ENCODE assay signal across 9 mouse cellular contexts in genomic region chr6:66964222-66964621, GRCm38 (mm10).
A peak's percentile ranks its signal among the peaks of the same experiment; 100 is the strongest.
DNase-seq lines count a peak whose midpoint lies in the region; ATAC-seq and TF ChIP-seq lines count a peak whose summit lies in the region.
"Had no signal": no experiment of that assay in that cellular context is flagged by ENCODE, and none has a peak within 500 bp of the region (broad histone marks: within the 10 kb centered on the region; RNA-seq: fewer than 3 reads in every experiment).

No protein-coding gene starts in this region.

- H3K4me3 ChIP-seq in forebrain, embryonic 12.5 days (replicated peaks), result no peak overlapping the region
- H3K4me3 ChIP-seq in liver, postnatal 0 days (ENCODE audit: low read depth, low read length), result no peak overlapping the region
- H3K4me3 ChIP-seq: limb, embryonic 15.5 days had no signal

- ATAC-seq in forebrain, embryonic 12.5 days (ENCODE audit: low FRiP score), result peak; percentile 90
- peak; percentile 78 for ATAC-seq in liver, postnatal 0 days
- no peak for ATAC-seq in activated CD4-positive, CD25-positive, alpha-beta regulatory T cell, adult 4 months

- peak; percentile 11 for DNase-seq in ovary, postnatal 36 days (ENCODE audit: low spot score)
- DNase-seq in ovary, postnatal 14 days (ENCODE audit: low spot score), result no peak
- DNase-seq in liver, postnatal 0 days, result peak; percentile 37
- no peak for DNase-seq in kidney, adult 8-10 months
- no peak for DNase-seq in gastrocnemius, postnatal 36 days
- DNase-seq in frontal cortex, postnatal 36 days (ENCODE audit: low spot score in 2 of 2), result no peak

- WGBS in forebrain, embryonic 12.5 days, result 38% methylated on average over 4 of the region's 4 CpGs
- 45% methylated on average over 4 of the region's 4 CpGs for WGBS in liver, postnatal 0 days (ENCODE audit: insufficient replicate concordance)

- TF ChIP-seq EP300 in liver, postnatal 0 days (IDR thresholded peaks at IDR 0.05; ENCODE audit: low read depth), result no peak

- intact Hi-C loops in gastrocnemius, postnatal 36 days (cut with DNase I), result loop anchor here (5.0 to 10.0 kb wide), 2 partner anchors 73 to 351 kb away; partner anchors contain the start of gene Gadd45a

- no peak for TF ChIP-seq CTCF in liver, postnatal 0 days (IDR thresholded peaks at IDR 0.05; ENCODE audit: low read depth)

- no peak overlapping the region for H3K9ac ChIP-seq in forebrain, embryonic 12.5 days
- no peak overlapping the region for H3K9ac ChIP-seq in liver, postnatal 0 days (replicated peaks)
- H3K9ac ChIP-seq: limb, embryonic 15.5 days had no signal

- peaks cover 13% of the 10 kb centered on the region; the same call in 1 of the 2 replicates for H3K4me1 ChIP-seq in forebrain, embryonic 12.5 days
- peaks cover 31% of the 10 kb centered on the region for H3K4me1 ChIP-seq in liver, postnatal 0 days (ENCODE audit: insufficient read depth)

- H3K36me3 ChIP-seq in forebrain, embryonic 12.5 days (replicated peaks), result no peaks in the 10 kb centered on the region
- H3K36me3 ChIP-seq in liver, postnatal 0 days (replicated peaks; ENCODE audit: insufficient read depth, low read length), result 0 out of 2 replicates have a peak, but pooled peaks cover 5% of the 10 kb centered on the region
- H3K36me3 ChIP-seq: limb, embryonic 15.5 days had no signal

- no peaks in the 10 kb centered on the region for H3K9me3 ChIP-seq in forebrain, embryonic 12.5 days
- H3K9me3 ChIP-seq in liver, postnatal 0 days (ENCODE audit: low read length), result no peaks in the 10 kb centered on the region
- H3K9me3 ChIP-seq: limb, embryonic 15.5 days had no signal

- no peak overlapping the region for H3K4me2 ChIP-seq in forebrain, embryonic 12.5 days
- H3K4me2 ChIP-seq in liver, postnatal 0 days (ENCODE audit: low read depth, low read length), result no peak overlapping the region
- H3K4me2 ChIP-seq: limb, embryonic 15.5 days had no signal

- no peak overlapping the region for H3K27ac ChIP-seq in forebrain, embryonic 12.5 days
- H3K27ac ChIP-seq in liver, postnatal 0 days (ENCODE audit: low read depth), result no peak overlapping the region
- H3K27ac ChIP-seq: limb, embryonic 15.5 days had no signal

- H3K27me3 ChIP-seq in forebrain, embryonic 12.5 days, result no peaks in the 10 kb centered on the region
- H3K27me3 ChIP-seq in liver, postnatal 0 days (ENCODE audit: insufficient read depth, low read length), result no peaks in the 10 kb centered on the region
- H3K27me3 ChIP-seq: limb, embryonic 15.5 days had no signal

Comparison
In these comparisons a context has a peak if more than half of its experiments do, and no peak if none do; other contexts are left out.
1. DNase-seq: peak in ovary, postnatal 36 days (single experiment) and liver, postnatal 0 days (single experiment); none in ovary, postnatal 14 days (single experiment), kidney, adult 8-10 months (0 of 2), gastrocnemius, postnatal 36 days (0 of 2) and frontal cortex, postnatal 36 days (0 of 2).